Mouse (Mus musculus): ENCODE measurements around the gene Lrrc36. TPM values are rescaled to one million over a fixed set of nuclear protein-coding genes. Genes with fewer than 3 reads are reported as not detected.

The Lrrc36 gene
- polyA plus RNA-seq, 1 experiment from 2014 or later: 2.7 TPM

- peak; percentile 87 for DNase-seq (ENCODE audit: low spot score, missing footprints)
- H3K4me2 ChIP-seq: no peak overlapping the region
- no peak overlapping the region for H3K4me3 ChIP-seq (ENCODE audit: low read depth, low read length)
- no peaks in the 10 kb centered on the region for H3K36me3 ChIP-seq (ENCODE audit: control insufficient read depth, insufficient read depth, low read length)
- peaks cover 19% of the 10 kb centered on the region for H3K27me3 ChIP-seq (ENCODE audit: control insufficient read depth, insufficient read depth, low read length)
- no peaks in the 10 kb centered on the region for H3K9me3 ChIP-seq (ENCODE audit: control insufficient read depth, low read length)
- ATAC-seq (ENCODE audit: low FRiP score): no peak
- no peak overlapping the region for H3K27ac ChIP-seq (ENCODE audit: low read depth, low read length)
- 34% methylated on average over 9 of the region's 9 CpGs for WGBS
- no peak overlapping the region for H3K9ac ChIP-seq (ENCODE audit: low read length)
- peaks cover 65% of the 10 kb centered on the region for H3K4me1 ChIP-seq (ENCODE audit: control insufficient read depth, insufficient read depth, low read length)
Measured at GRCm38 (mm10) chr8:105472983-105473382, 59.6 kb downstream of the Lrrc36 start.

- Histone ChIP-seq H3K27ac (ENCODE audit: low read depth, low read length) (no peak overlapping the region), H3K9ac (ENCODE audit: low read length) (peak overlapping the region; percentile 16; the same call in 1 of the 2 replicates), H3K27me3 (ENCODE audit: control insufficient read depth, insufficient read depth, low read length) (peaks cover 19% of the 10 kb centered on the region), H3K36me3 (ENCODE audit: control insufficient read depth, insufficient read depth, low read length) (no peaks in the 10 kb centered on the region), H3K4me2 (peak overlapping the region; percentile 10; the same call in 1 of the 2 replicates), H3K4me3 (ENCODE audit: low read depth, low read length) (no peak overlapping the region), H3K9me3 (ENCODE audit: control insufficient read depth, low read length) (no peaks in the 10 kb centered on the region), H3K4me1 (ENCODE audit: control insufficient read depth, insufficient read depth, low read length) (peaks cover 63% of the 10 kb centered on the region)
- 24% methylated on average over 17 of the region's 17 CpGs for WGBS
- ATAC-seq (ENCODE audit: low FRiP score) (no peak), DNase-seq (ENCODE audit: low spot score, missing footprints) (peak; percentile 92)
Measured at GRCm38 (mm10) chr8:105473816-105474606, 60.6 kb downstream of the Lrrc36 start.

- H3K4me3 ChIP-seq (ENCODE audit: low read depth, low read length): no peak overlapping the region
- H3K4me1 ChIP-seq (ENCODE audit: control insufficient read depth, insufficient read depth, low read length): peaks cover 56% of the 10 kb centered on the region
- DNase-seq (ENCODE audit: low spot score, missing footprints): no peak
- no peak for ATAC-seq (ENCODE audit: low FRiP score)
- H3K27me3 ChIP-seq (ENCODE audit: control insufficient read depth, insufficient read depth, low read length): peaks cover 19% of the 10 kb centered on the region
- peak overlapping the region; percentile 39 for H3K9ac ChIP-seq (ENCODE audit: low read length)
- no peaks in the 10 kb centered on the region for H3K9me3 ChIP-seq (ENCODE audit: control insufficient read depth, low read length)
- H3K4me2 ChIP-seq: peak overlapping the region; percentile 10; the same call in 1 of the 2 replicates
- H3K27ac ChIP-seq (ENCODE audit: low read depth, low read length): no peak overlapping the region
- 42% methylated on average over 5 of the region's 5 CpGs for WGBS
- no peaks in the 10 kb centered on the region for H3K36me3 ChIP-seq (ENCODE audit: control insufficient read depth, insufficient read depth, low read length)
Measured at GRCm38 (mm10) chr8:105474680-105475079, 61.3 kb downstream of the Lrrc36 start.

GRCm38 (mm10) chr8:105475254-105475653 lies 61.9 kb downstream of the Lrrc36 start:
- Histone ChIP-seq H3K4me3 (ENCODE audit: low read depth, low read length) (no peak overlapping the region), H3K9me3 (ENCODE audit: control insufficient read depth, low read length) (no peaks in the 10 kb centered on the region), H3K4me1 (ENCODE audit: control insufficient read depth, insufficient read depth, low read length) (peaks cover 50% of the 10 kb centered on the region), H3K9ac (ENCODE audit: low read length) (peak overlapping the region; percentile 39), H3K27ac (ENCODE audit: low read depth, low read length) (no peak overlapping the region), H3K36me3 (ENCODE audit: control insufficient read depth, insufficient read depth, low read length) (no peaks in the 10 kb centered on the region), H3K4me2 (no peak overlapping the region), H3K27me3 (ENCODE audit: control insufficient read depth, insufficient read depth, low read length) (peaks cover 19% of the 10 kb centered on the region)
- 24% methylated on average over 4 of the region's 4 CpGs for WGBS
- ATAC-seq (ENCODE audit: low FRiP score) (no peak), DNase-seq (ENCODE audit: low spot score, missing footprints) (no peak)

GRCm38 (mm10) chr8:105475742-105476141 lies 62.4 kb downstream of the Lrrc36 start:
- 89% methylated on average over 8 of the region's 8 CpGs for WGBS
- peak overlapping the region; percentile 39; the same call in 1 of the 2 replicates for H3K9ac ChIP-seq (ENCODE audit: low read length)
- ATAC-seq (ENCODE audit: low FRiP score) (no peak), DNase-seq (ENCODE audit: low spot score, missing footprints) (no peak)
- H3K27me3 ChIP-seq (ENCODE audit: control insufficient read depth, insufficient read depth, low read length): peaks cover 19% of the 10 kb centered on the region
- H3K36me3 ChIP-seq (ENCODE audit: control insufficient read depth, insufficient read depth, low read length): no peaks in the 10 kb centered on the region
- no peak overlapping the region for H3K4me3 ChIP-seq (ENCODE audit: low read depth, low read length)
- no peaks in the 10 kb centered on the region for H3K9me3 ChIP-seq (ENCODE audit: control insufficient read depth, low read length)
- H3K4me1 ChIP-seq (ENCODE audit: control insufficient read depth, insufficient read depth, low read length): peaks cover 45% of the 10 kb centered on the region
- H3K27ac ChIP-seq (ENCODE audit: low read depth, low read length): no peak overlapping the region
- H3K4me2 ChIP-seq: no peak overlapping the region

- H3K4me2 ChIP-seq: no peak overlapping the region
- no peaks in the 10 kb centered on the region for H3K36me3 ChIP-seq (ENCODE audit: control insufficient read depth, insufficient read depth, low read length)
- 90% methylated on average over 7 of the region's 7 CpGs for WGBS
- H3K9me3 ChIP-seq (ENCODE audit: control insufficient read depth, low read length): no peaks in the 10 kb centered on the region
- ATAC-seq (ENCODE audit: low FRiP score) (no peak), DNase-seq (ENCODE audit: low spot score, missing footprints) (no peak)
- no peak overlapping the region for H3K4me3 ChIP-seq (ENCODE audit: low read depth, low read length)
- H3K27ac ChIP-seq (ENCODE audit: low read depth, low read length): no peak overlapping the region
- peaks cover 45% of the 10 kb centered on the region for H3K4me1 ChIP-seq (ENCODE audit: control insufficient read depth, insufficient read depth, low read length)
- H3K27me3 ChIP-seq (ENCODE audit: control insufficient read depth, insufficient read depth, low read length): peaks cover 19% of the 10 kb centered on the region
- H3K9ac ChIP-seq (ENCODE audit: low read length): no peak overlapping the region
Measured at GRCm38 (mm10) chr8:105476161-105476560, 62.8 kb downstream of the Lrrc36 start.

- ATAC-seq (ENCODE audit: low FRiP score) (peak; percentile 41), DNase-seq (ENCODE audit: low spot score, missing footprints) (peak; percentile 91)
- Histone ChIP-seq H3K27ac (ENCODE audit: low read depth, low read length) (no peak overlapping the region), H3K4me3 (ENCODE audit: low read depth, low read length) (no peak overlapping the region), H3K9ac (ENCODE audit: low read length) (no peak overlapping the region), H3K36me3 (ENCODE audit: control insufficient read depth, insufficient read depth, low read length) (no peaks in the 10 kb centered on the region), H3K9me3 (ENCODE audit: control insufficient read depth, low read length) (no peaks in the 10 kb centered on the region), H3K4me2 (no peak overlapping the region), H3K27me3 (ENCODE audit: control insufficient read depth, insufficient read depth, low read length) (peaks cover 16% of the 10 kb centered on the region), H3K4me1 (ENCODE audit: control insufficient read depth, insufficient read depth, low read length) (peaks cover 42% of the 10 kb centered on the region)
- WGBS: 40% methylated on average over 25 of the region's 25 CpGs
Measured at GRCm38 (mm10) chr8:105476628-105477413, 63.5 kb downstream of the Lrrc36 start.

- H3K4me1 ChIP-seq (ENCODE audit: control insufficient read depth, insufficient read depth, low read length): peaks cover 32% of the 10 kb centered on the region
- 79% methylated on average over 3 of the region's 3 CpGs for WGBS
- peaks cover 10% of the 10 kb centered on the region for H3K27me3 ChIP-seq (ENCODE audit: control insufficient read depth, insufficient read depth, low read length)
- no peak for ATAC-seq (ENCODE audit: low FRiP score)
- H3K4me2 ChIP-seq: no peak overlapping the region
- DNase-seq (ENCODE audit: low spot score, missing footprints): no peak
- H3K9ac ChIP-seq (ENCODE audit: low read length): no peak overlapping the region
- no peaks in the 10 kb centered on the region for H3K36me3 ChIP-seq (ENCODE audit: control insufficient read depth, insufficient read depth, low read length)
- no peak overlapping the region for H3K4me3 ChIP-seq (ENCODE audit: low read depth, low read length)
- no peak overlapping the region for H3K27ac ChIP-seq (ENCODE audit: low read depth, low read length)
- no peaks in the 10 kb centered on the region for H3K9me3 ChIP-seq (ENCODE audit: control insufficient read depth, low read length)
Measured at GRCm38 (mm10) chr8:105477792-105478191, 64.4 kb downstream of the Lrrc36 start.

GRCm38 (mm10) chr8:105481013-105481412 lies 67.6 kb downstream of the Lrrc36 start:
- H3K4me1 ChIP-seq (ENCODE audit: control insufficient read depth, insufficient read depth, low read length): peaks cover 11% of the 10 kb centered on the region
- WGBS: 36% methylated on average over 2 of the region's 2 CpGs
- DNase-seq (ENCODE audit: low spot score, missing footprints) (no peak), ATAC-seq (ENCODE audit: low FRiP score) (no peak)
- no peak overlapping the region for H3K4me3 ChIP-seq (ENCODE audit: low read depth, low read length)
- H3K27ac ChIP-seq (ENCODE audit: low read depth, low read length): no peak overlapping the region
- no peaks in the 10 kb centered on the region for H3K9me3 ChIP-seq (ENCODE audit: control insufficient read depth, low read length)
- H3K27me3 ChIP-seq (ENCODE audit: control insufficient read depth, insufficient read depth, low read length): no peaks in the 10 kb centered on the region
- H3K36me3 ChIP-seq (ENCODE audit: control insufficient read depth, insufficient read depth, low read length): no peaks in the 10 kb centered on the region
- H3K9ac ChIP-seq (ENCODE audit: low read length): no peak overlapping the region
- no peak overlapping the region for H3K4me2 ChIP-seq
